In the genomic region with DNA sequence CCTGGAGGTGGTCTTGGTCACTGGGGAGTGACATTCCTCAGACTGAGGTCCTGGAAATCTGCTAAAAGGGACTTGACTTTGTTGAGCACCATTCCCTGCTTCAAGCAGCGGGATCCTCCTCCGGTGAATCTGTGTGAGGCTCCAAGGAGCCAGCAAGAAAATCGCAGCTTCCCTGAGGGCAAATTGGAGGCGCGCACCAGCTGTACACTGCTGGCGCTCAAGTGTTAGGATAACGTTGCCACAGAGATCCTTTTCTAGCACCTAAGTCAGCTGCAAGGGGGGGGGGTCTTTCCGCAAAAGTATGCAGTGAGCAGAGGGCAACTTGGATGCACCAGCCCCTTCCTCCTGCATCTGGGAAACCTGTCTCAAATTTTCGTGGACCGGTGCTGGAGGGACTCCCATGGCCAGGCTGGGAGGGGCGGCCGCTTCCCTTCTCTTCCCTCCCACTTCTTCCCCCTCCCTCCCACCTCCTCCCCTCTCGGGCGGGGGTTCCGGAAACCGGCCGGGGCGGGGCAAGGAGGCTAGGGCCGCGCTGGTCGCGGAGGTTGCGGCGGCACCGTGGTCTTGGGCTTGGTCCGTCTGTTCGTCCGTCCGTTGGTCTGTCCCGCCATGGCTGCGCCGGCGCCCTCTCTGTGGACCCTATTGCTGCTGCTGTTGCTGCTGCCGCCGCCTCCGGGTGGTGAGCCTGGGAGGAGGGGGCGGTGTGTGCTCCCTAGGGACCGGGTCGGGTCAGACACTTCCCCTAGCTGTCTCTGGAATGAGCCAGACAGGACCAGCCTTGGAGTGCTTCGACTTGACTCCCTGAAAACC, we compare ENCODE assay signal across 8 mouse cellular contexts. TPM values are rescaled to one million over a fixed set of nuclear protein-coding genes. Genes with fewer than 3 reads are reported as not detected.
DNase-seq lines count a peak whose midpoint lies in the region; ATAC-seq and TF ChIP-seq lines count a peak whose summit lies in the region.

Shisa5 (plus strand) TSS at position 480 of the 810 bp plus-strand sequence.

- peak; percentile 63 for DNase-seq in A20 (ENCODE audit: low read depth, low spot score)
- peak; percentile 59 for DNase-seq in T-cell, adult 2 months (ENCODE audit: low spot score)
- DNase-seq in liver, embryonic 14.5 days (ENCODE audit: low read depth in 3 of 3, low spot score in 3 of 3), result no peak
- DNase-seq in natural killer cell, adult 2 months (ENCODE audit: low spot score in 2 of 2), result peak; percentile 59 to 62
- DNase-seq in thymus, postnatal 36 days, result peak; percentile 82 to 83

- under 1% methylated on average over 40 of the region's 40 CpGs for WGBS in embryonic facial prominence, embryonic 13.5 days
- 2% methylated on average over 32 of the region's 40 CpGs for WGBS in heart, embryonic 11.5 days (ENCODE audit: insufficient replicate concordance)
- WGBS in kidney, embryonic 14.5 days, result under 1% methylated on average over 38 of the region's 40 CpGs
- WGBS in liver, embryonic 14.5 days (ENCODE audit: insufficient replicate concordance), result under 1% methylated on average over 40 of the region's 40 CpGs

- H3K4me2 ChIP-seq in embryonic facial prominence, embryonic 13.5 days, result peak within 1 kb of the TSS; percentile 85
- H3K4me2 ChIP-seq in heart, embryonic 11.5 days, result peak within 1 kb of the TSS; percentile 87
- peak within 1 kb of the TSS; percentile 81 for H3K4me2 ChIP-seq in kidney, embryonic 14.5 days (replicated peaks; ENCODE audit: low read depth, low read length)
- peak within 1 kb of the TSS; percentile 71 for H3K4me2 ChIP-seq in liver, embryonic 14.5 days (ENCODE audit: low read depth)

- ATAC-seq in embryonic facial prominence, embryonic 13.5 days (ENCODE audit: insufficient number of reproducible peaks, insufficient read depth, low FRiP score, low TSS enrichment, low read depth), result peak; percentile 85
- ATAC-seq in heart, embryonic 11.5 days (replicated peaks; ENCODE audit: insufficient number of reproducible peaks, low FRiP score, low TSS enrichment), result peak; percentile 87
- ATAC-seq in kidney, embryonic 14.5 days (ENCODE audit: low FRiP score, low TSS enrichment), result peak; percentile 86
- ATAC-seq in liver, embryonic 14.5 days (ENCODE audit: insufficient read depth), result peak; percentile 78

- peak within 1 kb of the TSS; percentile 78 for H3K4me3 ChIP-seq in embryonic facial prominence, embryonic 13.5 days
- H3K4me3 ChIP-seq in heart, embryonic 11.5 days (ENCODE audit: low read depth, low read length), result peak within 1 kb of the TSS; percentile 70
- peak within 1 kb of the TSS; percentile 50 for H3K4me3 ChIP-seq in kidney, embryonic 14.5 days (ENCODE audit: low read length)
- peak within 1 kb of the TSS; percentile 61 to 65 for H3K4me3 ChIP-seq in liver, embryonic 14.5 days (ENCODE audit: insufficient read depth in 1 of 2, low read depth in 2 of 2, low read length in 2 of 2)

- H3K27ac ChIP-seq in embryonic facial prominence, embryonic 13.5 days, result peak within 1 kb of the TSS; percentile 69
- H3K27ac ChIP-seq in heart, embryonic 11.5 days (ENCODE audit: low read depth, low read length), result peak within 1 kb of the TSS; percentile 62
- peak within 1 kb of the TSS; percentile 48; the same call in 1 of the 2 replicates for H3K27ac ChIP-seq in kidney, embryonic 14.5 days (ENCODE audit: low read depth, low read length)
- H3K27ac ChIP-seq in liver, embryonic 14.5 days, result no peak within 1 kb of the TSS

- no peaks in the 10 kb centered on the region for H3K27me3 ChIP-seq in embryonic facial prominence, embryonic 13.5 days
- H3K27me3 ChIP-seq in heart, embryonic 11.5 days (ENCODE audit: control insufficient read depth, insufficient read depth, low read length), result no peaks in the 10 kb centered on the region
- no peaks in the 10 kb centered on the region for H3K27me3 ChIP-seq in kidney, embryonic 14.5 days (ENCODE audit: control insufficient read depth, insufficient read depth, low read length)
- peaks cover 2% of the 10 kb centered on the region; the same call in 1 of the 2 replicates for H3K27me3 ChIP-seq in liver, embryonic 14.5 days (ENCODE audit: control insufficient read depth, insufficient read depth, low read length)

- peak within 1 kb of the TSS; percentile 88 for H3K9ac ChIP-seq in embryonic facial prominence, embryonic 13.5 days
- H3K9ac ChIP-seq in heart, embryonic 11.5 days (ENCODE audit: low read depth, low read length), result peak within 1 kb of the TSS; percentile 86
- H3K9ac ChIP-seq in kidney, embryonic 14.5 days (ENCODE audit: low read depth, low read length), result peak within 1 kb of the TSS; percentile 60
- H3K9ac ChIP-seq in liver, embryonic 14.5 days (replicated peaks), result peak within 1 kb of the TSS; percentile 55

- TF ChIP-seq CTCF in liver, embryonic 14.5 days (IDR thresholded peaks at IDR 0.05; ENCODE audit: low read depth), result no peak

- H3K4me1 ChIP-seq in embryonic facial prominence, embryonic 13.5 days, result peaks cover 29% of the 10 kb centered on the region
- peaks cover 29% of the 10 kb centered on the region for H3K4me1 ChIP-seq in heart, embryonic 11.5 days (ENCODE audit: control insufficient read depth, insufficient read depth, low read length)
- peaks cover 18% of the 10 kb centered on the region; the same call in 1 of the 2 replicates for H3K4me1 ChIP-seq in kidney, embryonic 14.5 days (ENCODE audit: control insufficient read depth, insufficient read depth, low read length)
- H3K4me1 ChIP-seq in liver, embryonic 14.5 days (replicated peaks; ENCODE audit: control insufficient read depth in 2 of 2, insufficient read depth in 2 of 2, low read length in 1 of 2), result peaks cover 2% of the 10 kb centered on the region in 2 experiments; a peak in 1 of 4 replicates

- no peaks in the 10 kb centered on the region for H3K9me3 ChIP-seq in embryonic facial prominence, embryonic 13.5 days
- no peaks in the 10 kb centered on the region for H3K9me3 ChIP-seq in heart, embryonic 11.5 days (replicated peaks; ENCODE audit: control insufficient read depth, low read length)
- H3K9me3 ChIP-seq in kidney, embryonic 14.5 days (ENCODE audit: control insufficient read depth, low read length), result no peaks in the 10 kb centered on the region
- H3K9me3 ChIP-seq in liver, embryonic 14.5 days (ENCODE audit: control insufficient read depth, low read length), result no peaks in the 10 kb centered on the region

- TF ChIP-seq EP300 in liver, embryonic 14.5 days (IDR thresholded peaks at IDR 0.05; ENCODE audit: low read depth), result no peak

- H3K36me3 ChIP-seq in embryonic facial prominence, embryonic 13.5 days, result no peaks in the 10 kb centered on the region
- H3K36me3 ChIP-seq in heart, embryonic 11.5 days (ENCODE audit: control insufficient read depth, insufficient read depth, low read length), result no peaks in the 10 kb centered on the region
- no peaks in the 10 kb centered on the region for H3K36me3 ChIP-seq in kidney, embryonic 14.5 days (ENCODE audit: control insufficient read depth, insufficient read depth, low read length)
- no peaks in the 10 kb centered on the region for H3K36me3 ChIP-seq in liver, embryonic 14.5 days (replicated peaks; ENCODE audit: control insufficient read depth, insufficient read depth, low read depth)

RNA-seq across cellular contexts. Expression of gene Shisa5, which starts in this region (rescaled TPM):
- polyA plus RNA-seq in embryonic facial prominence, embryonic 13.5 days (2015; fragmentation: Nextera tagmentation; extraction: Ambion mirVana), result 65.4 and 76.0 TPM in 2 replicates
- polyA plus RNA-seq in heart, embryonic 11.5 days (2014; fragmentation: Nextera tagmentation; extraction: Ambion mirVana), result 49.0 and 59.1 TPM in 2 replicates
- polyA plus RNA-seq in kidney, embryonic 14.5 days (2014; fragmentation: Nextera tagmentation; extraction: Ambion mirVana), result 58.0 and 65.7 TPM in 2 replicates
- 14.9 and 16.4 TPM in 2 replicates for polyA plus RNA-seq in liver, embryonic 14.5 days (2012; rRNA removed)
- 16.0 TPM in 2 replicates for polyA plus RNA-seq in liver, embryonic 14.5 days (2014; fragmentation: Nextera tagmentation; extraction: Ambion mirVana)

Comparison
In these comparisons a context has a peak if more than half of its experiments do, and no peak if none do; other contexts are left out.
1. DNase-seq: peak in A20 (single experiment), T-cell, adult 2 months (single experiment), natural killer cell, adult 2 months (2 of 2) and thymus, postnatal 36 days (2 of 2); none in liver, embryonic 14.5 days (0 of 3).
2. Peak in every context shown above with its lines, with median percentiles within 50 percentile points of each other: ATAC-seq, H3K4me2 ChIP-seq, H3K4me3 ChIP-seq and H3K9ac ChIP-seq.